Mouse (Mus musculus) hindbrain, embryonic 14.5 days (tissue): ENCODE results near the gene Crkl. TPM values are rescaled to one million over a fixed set of nuclear protein-coding genes. Genes with fewer than 3 reads are reported as not detected.

Experiments used
- ATAC-seq: fragments of 200-750 bp; cut with Nextera tagmentation; 2 replicates; pipeline ENCODE4 v1.8.0; 2017; ENCODE audit warnings: moderate number of reproducible peaks, mild to moderate bottlenecking, moderate TSS enrichment, moderate library complexity; ENCODE audit not compliant: low FRiP score
- DNase-seq: peaks from one replicate; pipeline ENCODE4 v3.0.0-alpha.2; 2015; ENCODE audit warnings: low spot score
- H3K27ac ChIP-seq: fragments of 300-500 bp; sonication (generic); 2 replicates; pipeline ENCODE4 v1.5.1; 2014; ENCODE audit warnings: mild to moderate bottlenecking, moderate library complexity
- H3K27me3 ChIP-seq: fragments of 300-500 bp; sonication (generic); 2 replicates; pipeline ENCODE4 v1.6.1; 2014; ENCODE audit warnings: mild to moderate bottlenecking, low read length, mixed read lengths; ENCODE audit not compliant: control insufficient read depth, insufficient read depth
- H3K36me3 ChIP-seq: fragments of 300-500 bp; sonication (generic); replicated peaks from 2 replicates; pipeline ENCODE4 v1.6.1; 2014; ENCODE audit not compliant: control insufficient read depth, insufficient read depth
- H3K4me1 ChIP-seq: fragments of 300-500 bp; sonication (generic); replicated peaks from 2 replicates; pipeline ENCODE4 v1.6.1; 2014; ENCODE audit warnings: antibody characterized with exemption, low read length, mixed read lengths; ENCODE audit not compliant: control insufficient read depth, insufficient read depth
- H3K4me2 ChIP-seq: fragments of 300-500 bp; sonication (generic); replicated peaks from 2 replicates; pipeline ENCODE4 v1.6.1; 2014; ENCODE audit warnings: mild to moderate bottlenecking, moderate library complexity
- H3K4me3 ChIP-seq: fragments of 300-500 bp; sonication (generic); replicated peaks from 2 replicates; pipeline ENCODE4 v1.5.1; 2014; ENCODE audit warnings: mild to moderate bottlenecking, low read length
- H3K9ac ChIP-seq: fragments of 300-500 bp; sonication (generic); 2 replicates; pipeline ENCODE4 v1.6.1; 2014
- H3K9me3 ChIP-seq: fragments of 300-500 bp; sonication (generic); 2 replicates; pipeline ENCODE4 v1.6.1; 2016; ENCODE audit warnings: low read length; ENCODE audit not compliant: control insufficient read depth
- WGBS: fragments of 180-500 bp; shearing (Covaris S2); extraction: QIAGEN DNeasy Blood & Tissue Kit; methylation state at CpG from one replicate; pipeline ENCODE4 v1.1.7; 2014; 5-methylcytosine and 5-hydroxymethylcytosine counted together
- polyA plus RNA-seq: library from polyadenylated mRNA; unstranded; fragments of >200 nt; fragmentation: Nextera tagmentation; extraction: Ambion mirVana; gene quantifications from 2 replicates; pipeline ENCODE4 v1.2.1, GENCODE M21; 2014

The Crkl gene
- polyA plus RNA-seq, 1 experiment from 2014 or later, result 65.0 TPM

GRCm38 (mm10) chr16:17510686-17511085, 58.9 kb downstream of the Crkl start:
- H3K9ac ChIP-seq, result 0 out of 2 replicates have a peak overlapping the region, but pooled peaks have one; percentile 20
- peaks cover 14% of the 10 kb centered on the region for H3K4me1 ChIP-seq
- no peaks in the 10 kb centered on the region for H3K9me3 ChIP-seq
- no peak overlapping the region for H3K27ac ChIP-seq
- H3K36me3 ChIP-seq, result peaks cover 42% of the 10 kb centered on the region
- no peak for DNase-seq
- no peaks in the 10 kb centered on the region for H3K27me3 ChIP-seq
- H3K4me3 ChIP-seq, result no peak overlapping the region
- no peak for ATAC-seq
- H3K4me2 ChIP-seq, result no peak overlapping the region
- WGBS, result 81% methylated on average over 2 of the region's 2 CpGs

GRCm38 (mm10) chr16:17511431-17511830, 59.6 kb downstream of the Crkl start:
- H3K36me3 ChIP-seq, result peaks cover 49% of the 10 kb centered on the region

GRCm38 (mm10) chr16:17518910-17519309, 67.1 kb downstream of the Crkl start:
- H3K9me3 ChIP-seq, result no peaks in the 10 kb centered on the region
- no peaks in the 10 kb centered on the region for H3K27me3 ChIP-seq
- no peak for ATAC-seq

More at GRCm38 (mm10) chr16:17511431-17511830, 59.6 kb downstream of the Crkl start:
- WGBS, result 92% methylated on average over 4 of the region's 4 CpGs
- Histone ChIP-seq H3K27ac (no peak overlapping the region), H3K4me1 (peaks cover 14% of the 10 kb centered on the region), H3K27me3 (no peaks in the 10 kb centered on the region), H3K9me3 (no peaks in the 10 kb centered on the region), H3K4me2 (no peak overlapping the region), H3K4me3 (no peak overlapping the region), H3K9ac (no peak overlapping the region)
- ATAC-seq, result no peak
- no peak for DNase-seq

GRCm38 (mm10) chr16:17524156-17524555, 72.4 kb downstream of the Crkl start:
- H3K9ac ChIP-seq, result no peak overlapping the region
- H3K9me3 ChIP-seq, result no peaks in the 10 kb centered on the region
- no peak overlapping the region for H3K4me2 ChIP-seq
- no peaks in the 10 kb centered on the region for H3K4me1 ChIP-seq
- DNase-seq, result no peak
- H3K27ac ChIP-seq, result no peak overlapping the region
- H3K4me3 ChIP-seq, result no peak overlapping the region
- H3K36me3 ChIP-seq, result peaks cover 97% of the 10 kb centered on the region
- no peak for ATAC-seq
- WGBS, result 96% methylated on average over 11 of the region's 11 CpGs
- H3K27me3 ChIP-seq, result no peaks in the 10 kb centered on the region

More at GRCm38 (mm10) chr16:17518910-17519309, 67.1 kb downstream of the Crkl start:
- Histone ChIP-seq H3K27ac (no peak overlapping the region), H3K4me1 (no peaks in the 10 kb centered on the region), H3K4me2 (no peak overlapping the region), H3K36me3 (peaks cover 98% of the 10 kb centered on the region), H3K9ac (no peak overlapping the region), H3K4me3 (no peak overlapping the region)
- DNase-seq, result no peak
- WGBS, result 76% methylated on average over 2 of the region's 2 CpGs

GRCm38 (mm10) chr16:17525524-17525923, 73.7 kb downstream of the Crkl start:
- ATAC-seq, result no peak
- H3K36me3 ChIP-seq, result peaks cover 84% of the 10 kb centered on the region
- H3K4me1 ChIP-seq, result peaks cover 9% of the 10 kb centered on the region
- no peak overlapping the region for H3K4me2 ChIP-seq
- H3K4me3 ChIP-seq, result no peak overlapping the region
- no peaks in the 10 kb centered on the region for H3K27me3 ChIP-seq
- H3K9ac ChIP-seq, result no peak overlapping the region
- DNase-seq, result no peak
- no peaks in the 10 kb centered on the region for H3K9me3 ChIP-seq
- H3K27ac ChIP-seq, result no peak overlapping the region
- WGBS, result 86% methylated on average over 3 of the region's 3 CpGs

- ATAC-seq, result no peak
Observed at GRCm38 (mm10) chr16:17526223-17526622, 74.4 kb downstream of the Crkl start.

GRCm38 (mm10) chr16:17527606-17528005, 75.8 kb downstream of the Crkl start:
- Histone ChIP-seq H3K36me3 (peaks cover 64% of the 10 kb centered on the region), H3K4me3 (no peak overlapping the region), H3K4me1 (peaks cover 16% of the 10 kb centered on the region), H3K9me3 (no peaks in the 10 kb centered on the region), H3K9ac (no peak overlapping the region), H3K27ac (no peak overlapping the region), H3K4me2 (no peak overlapping the region), H3K27me3 (no peaks in the 10 kb centered on the region)
- DNase-seq, result no peak
- ATAC-seq, result no peak

More at GRCm38 (mm10) chr16:17526223-17526622, 74.4 kb downstream of the Crkl start:
- WGBS, result 91% methylated on average over 6 of the region's 6 CpGs
- H3K4me2 ChIP-seq, result no peak overlapping the region
- no peaks in the 10 kb centered on the region for H3K9me3 ChIP-seq
- no peak for DNase-seq
- no peak overlapping the region for H3K9ac ChIP-seq
- no peak overlapping the region for H3K4me3 ChIP-seq
- no peak overlapping the region for H3K27ac ChIP-seq
- peaks cover 9% of the 10 kb centered on the region for H3K4me1 ChIP-seq
- peaks cover 77% of the 10 kb centered on the region for H3K36me3 ChIP-seq
- no peaks in the 10 kb centered on the region for H3K27me3 ChIP-seq

GRCm38 (mm10) chr16:17528276-17528675, 76.5 kb downstream of the Crkl start:
- peaks cover 58% of the 10 kb centered on the region for H3K36me3 ChIP-seq
- H3K4me1 ChIP-seq, result peaks cover 16% of the 10 kb centered on the region
- no peaks in the 10 kb centered on the region for H3K9me3 ChIP-seq
- no peak overlapping the region for H3K4me3 ChIP-seq
- H3K27me3 ChIP-seq, result no peaks in the 10 kb centered on the region
- no peak overlapping the region for H3K27ac ChIP-seq
- H3K9ac ChIP-seq, result no peak overlapping the region
- no peak for ATAC-seq
- H3K4me2 ChIP-seq, result no peak overlapping the region
- DNase-seq, result no peak
- WGBS, result 88% methylated on average over 13 of the region's 13 CpGs

- no peak for DNase-seq
- Histone ChIP-seq H3K4me1 (peaks cover 16% of the 10 kb centered on the region), H3K4me2 (peak overlapping the region; percentile 97), H3K36me3 (peaks cover 42% of the 10 kb centered on the region), H3K27me3 (no peaks in the 10 kb centered on the region), H3K4me3 (peak overlapping the region; percentile 82), H3K27ac (peak overlapping the region; percentile 97), H3K9me3 (no peaks in the 10 kb centered on the region), H3K9ac (peak overlapping the region; percentile 95)
- 21% methylated on average over 17 of the region's 17 CpGs for WGBS
- ATAC-seq, result no peak; the same call in 1 of the 2 replicates
Observed at GRCm38 (mm10) chr16:17529981-17530586, 78.3 kb downstream of the Crkl start.
